Mouse (Mus musculus): Measurements from ENCODE around the gene Kif5a. TPM values are rescaled to one million over a fixed set of nuclear protein-coding genes. Genes with fewer than 3 reads are reported as not detected.

Kif5a gene
- total RNA-seq, 1 experiment = 6.2 TPM

DNA sequence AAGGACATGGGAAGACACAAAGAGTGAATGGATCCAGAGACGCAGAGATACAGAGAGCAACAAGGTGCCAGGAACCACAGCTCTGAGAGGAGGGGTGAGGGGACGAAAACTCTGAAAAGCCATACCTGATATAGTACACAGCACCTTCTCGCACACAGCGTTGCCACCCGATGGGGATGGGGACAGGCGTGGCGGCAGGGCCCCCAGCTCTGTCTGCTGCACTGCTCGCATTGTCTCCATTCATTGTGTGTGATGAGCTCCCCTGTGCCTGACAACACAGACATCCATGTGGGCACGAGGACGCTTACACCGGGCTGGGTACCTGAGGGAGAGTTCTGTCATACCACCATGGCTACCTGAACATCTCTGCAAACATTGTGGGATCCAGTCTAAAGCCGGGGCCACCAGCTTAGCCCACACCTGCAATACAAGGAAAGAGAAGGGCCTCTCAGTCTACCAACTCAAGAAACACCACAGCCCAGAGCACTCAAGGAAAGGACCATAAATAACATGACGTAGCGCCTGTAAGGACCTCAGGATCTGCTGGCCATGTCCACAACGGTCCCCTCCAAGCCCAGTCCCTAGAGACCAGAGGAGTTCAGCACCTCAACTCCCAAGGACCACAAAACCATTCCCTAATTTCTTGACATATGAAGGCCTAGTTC lies 24.3 kb upstream of the Kif5a start:
- H3K36me3 ChIP-seq (ENCODE audit: control insufficient read depth, insufficient read depth, low read length, poor library complexity, severe bottlenecking) = peaks cover 44% of the 10 kb centered on the region
- H3K4me1 ChIP-seq (ENCODE audit: control insufficient read depth in 2 of 2, insufficient read depth in 2 of 2, low read length in 2 of 2, poor library complexity in 1 of 2) = peaks cover 8 to 41% of the 10 kb centered on the region in 2 experiments
- H3K27ac ChIP-seq (ENCODE audit: insufficient read depth, low read depth, low read length, poor library complexity, severe bottlenecking) = peak overlapping the region; percentile 16; the same call in 1 of the 2 replicates

DNA sequence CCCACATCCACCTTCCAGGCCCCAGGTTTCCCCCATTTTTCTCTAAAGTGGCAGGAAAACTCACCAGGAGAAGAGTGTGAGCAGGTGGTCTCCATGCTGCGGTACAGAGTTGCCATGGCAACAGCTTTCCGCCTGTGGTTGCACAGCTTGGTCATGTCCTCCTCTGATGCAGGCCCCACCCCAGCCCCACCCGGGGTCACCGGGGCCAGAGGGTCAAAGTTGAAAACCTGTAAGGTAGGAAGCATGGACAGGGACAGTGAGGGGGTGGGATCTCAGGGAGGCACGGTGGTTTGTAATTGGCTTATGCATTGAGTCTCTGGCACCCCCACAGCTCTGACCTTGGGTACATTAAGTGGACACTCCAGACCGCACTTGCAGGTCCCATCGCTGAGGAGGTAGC lies 23.6 kb upstream of the Kif5a start:
- Histone ChIP-seq H3K36me3 (ENCODE audit: control insufficient read depth, insufficient read depth, low read length, poor library complexity, severe bottlenecking) (peaks cover 48% of the 10 kb centered on the region), H3K9ac (ENCODE audit: insufficient read depth, low read depth, low read length, poor library complexity, severe bottlenecking) (no peak overlapping the region), H3K4me3 (ENCODE audit: insufficient read depth in 1 of 2, low read depth in 1 of 2, low read length in 2 of 2, poor library complexity in 1 of 2, severe bottlenecking in 1 of 2) (no peak overlapping the region), H3K27ac (ENCODE audit: insufficient read depth, low read depth, low read length, poor library complexity, severe bottlenecking) (no peak overlapping the region), H3K4me1 (ENCODE audit: control insufficient read depth in 2 of 2, insufficient read depth in 2 of 2, low read length in 2 of 2, poor library complexity in 1 of 2) (peaks cover 8 to 43% of the 10 kb centered on the region in 2 experiments), H3K9me3 (ENCODE audit: control insufficient read depth, insufficient read depth, low read depth, low read length) (no peaks in the 10 kb centered on the region)
- no peak for DNase-seq (ENCODE audit: low read depth, low spot score)
- in situ Hi-C loops (cut with MboI; ENCODE audit: low sequenced_read_pairs in 2 of 2, unreplicated experiment in 2 of 2) = no loop called here
- no peak for TF ChIP-seq HCFC1 (IDR thresholded peaks at IDR 0.05; ENCODE audit: borderline replicate concordance, insufficient read depth, low read length)
- TF ChIP-seq ZNF384 (IDR thresholded peaks at IDR 0.05; ENCODE audit: low read depth, low read length) = no peak
- no peak for TF ChIP-seq ZC3H11A (IDR thresholded peaks at IDR 0.05; ENCODE audit: borderline replicate concordance, low read depth, low read length)
- no peak for TF ChIP-seq MAFK (IDR thresholded peaks at IDR 0.05; ENCODE audit: insufficient read depth, low read depth, low read length)
- no peak for TF ChIP-seq CHD2 (IDR thresholded peaks at IDR 0.05; ENCODE audit: low read depth, low read length)

More for the DNA sequence above, 24.3 kb upstream of the Kif5a start:
- DNase-seq (ENCODE audit: low read depth, low spot score) = no peak
- peak overlapping the region; percentile 89 to 94; a peak in 2 of 4 replicates for H3K4me3 ChIP-seq (ENCODE audit: insufficient read depth in 1 of 2, low read depth in 1 of 2, low read length in 2 of 2, poor library complexity in 1 of 2, severe bottlenecking in 1 of 2)
- in situ Hi-C loops (cut with MboI; ENCODE audit: low sequenced_read_pairs in 2 of 2, unreplicated experiment in 2 of 2) = no loop called here
- 0 out of 2 replicates have a peak overlapping the region, but pooled peaks have one; percentile 12 for H3K9ac ChIP-seq (ENCODE audit: insufficient read depth, low read depth, low read length, poor library complexity, severe bottlenecking)
- TF ChIP-seq CHD2 (IDR thresholded peaks at IDR 0.05; ENCODE audit: low read depth, low read length) (no peak), HCFC1 (IDR thresholded peaks at IDR 0.05; ENCODE audit: borderline replicate concordance, insufficient read depth, low read length) (no peak), ZNF384 (IDR thresholded peaks at IDR 0.05; ENCODE audit: low read depth, low read length) (no peak), MAFK (IDR thresholded peaks at IDR 0.05; ENCODE audit: insufficient read depth, low read depth, low read length) (no peak), ZC3H11A (IDR thresholded peaks at IDR 0.05; ENCODE audit: borderline replicate concordance, low read depth, low read length) (no peak)
- no peaks in the 10 kb centered on the region for H3K9me3 ChIP-seq (ENCODE audit: control insufficient read depth, insufficient read depth, low read depth, low read length)

DNA sequence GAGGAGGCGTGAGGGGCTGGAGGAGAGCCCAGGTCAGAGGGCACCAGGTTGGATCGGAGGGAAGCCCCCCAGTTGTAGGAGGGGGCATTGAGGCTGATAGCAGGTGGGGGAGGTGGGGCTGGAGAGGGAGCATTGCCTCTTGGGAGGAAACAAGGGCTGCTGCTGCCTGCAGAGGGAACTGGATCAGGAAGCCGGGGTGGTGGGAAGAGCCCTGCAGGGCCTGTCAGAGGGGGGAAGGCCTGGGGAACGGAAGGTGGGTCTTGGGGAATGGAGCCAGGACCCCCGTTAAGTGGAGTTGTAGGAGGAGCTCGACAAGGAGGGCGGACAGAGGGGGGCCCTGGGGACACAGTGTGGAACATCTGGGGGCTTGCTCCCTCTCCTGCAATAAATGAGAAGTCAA lies 23.0 kb upstream of the Kif5a start:
- no peak overlapping the region for H3K27ac ChIP-seq (ENCODE audit: insufficient read depth, low read depth, low read length, poor library complexity, severe bottlenecking)
- no peak overlapping the region for H3K9ac ChIP-seq (ENCODE audit: insufficient read depth, low read depth, low read length, poor library complexity, severe bottlenecking)
- no peak for DNase-seq (ENCODE audit: low read depth, low spot score)
- in situ Hi-C loops (cut with MboI; ENCODE audit: low sequenced_read_pairs in 2 of 2, unreplicated experiment in 2 of 2) = no loop called here
- H3K36me3 ChIP-seq (ENCODE audit: control insufficient read depth, insufficient read depth, low read length, poor library complexity, severe bottlenecking) = peaks cover 53% of the 10 kb centered on the region
- no peaks in the 10 kb centered on the region for H3K9me3 ChIP-seq (ENCODE audit: control insufficient read depth, insufficient read depth, low read depth, low read length)
- no peak for TF ChIP-seq CHD2 (IDR thresholded peaks at IDR 0.05; ENCODE audit: low read depth, low read length)
- no peak for TF ChIP-seq HCFC1 (IDR thresholded peaks at IDR 0.05; ENCODE audit: borderline replicate concordance, insufficient read depth, low read length)
- no peak for TF ChIP-seq ZC3H11A (IDR thresholded peaks at IDR 0.05; ENCODE audit: borderline replicate concordance, low read depth, low read length)
- no peak for TF ChIP-seq MAFK (IDR thresholded peaks at IDR 0.05; ENCODE audit: insufficient read depth, low read depth, low read length)
- no peak for TF ChIP-seq ZNF384 (IDR thresholded peaks at IDR 0.05; ENCODE audit: low read depth, low read length)
- H3K4me3 ChIP-seq (ENCODE audit: insufficient read depth in 1 of 2, low read depth in 1 of 2, low read length in 2 of 2, poor library complexity in 1 of 2, severe bottlenecking in 1 of 2) = no peak overlapping the region
- H3K4me1 ChIP-seq (ENCODE audit: control insufficient read depth in 2 of 2, insufficient read depth in 2 of 2, low read length in 2 of 2, poor library complexity in 1 of 2) = peaks cover 8 to 41% of the 10 kb centered on the region in 2 experiments

DNA sequence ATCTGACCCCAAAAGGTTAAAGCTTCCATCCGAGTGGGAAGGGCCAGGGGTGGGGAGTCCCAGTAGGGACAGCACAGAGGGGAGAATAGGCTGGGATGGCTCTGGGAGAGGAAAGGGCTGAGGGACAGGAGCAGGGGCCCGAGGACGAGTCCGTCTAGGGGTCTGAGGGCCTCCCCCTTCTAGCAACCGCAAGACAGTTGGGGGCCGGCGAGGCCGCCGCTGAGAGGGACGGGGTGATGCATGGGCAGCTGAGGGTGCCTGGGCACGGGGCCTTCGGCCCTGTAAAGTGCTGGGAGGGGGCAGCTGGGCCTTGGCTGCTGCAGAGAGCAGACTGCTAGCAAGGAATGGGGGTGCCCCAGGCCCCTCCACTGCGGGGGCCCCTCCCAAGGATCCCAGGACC lies 22.5 kb upstream of the Kif5a start:
- Histone ChIP-seq H3K9me3 (ENCODE audit: control insufficient read depth, insufficient read depth, low read depth, low read length) (no peaks in the 10 kb centered on the region), H3K9ac (ENCODE audit: insufficient read depth, low read depth, low read length, poor library complexity, severe bottlenecking) (no peak overlapping the region), H3K36me3 (ENCODE audit: control insufficient read depth, insufficient read depth, low read length, poor library complexity, severe bottlenecking) (peaks cover 55% of the 10 kb centered on the region), H3K27ac (ENCODE audit: insufficient read depth, low read depth, low read length, poor library complexity, severe bottlenecking) (no peak overlapping the region), H3K4me3 (ENCODE audit: insufficient read depth in 1 of 2, low read depth in 1 of 2, low read length in 2 of 2, poor library complexity in 1 of 2, severe bottlenecking in 1 of 2) (no peak overlapping the region), H3K4me1 (ENCODE audit: control insufficient read depth in 2 of 2, insufficient read depth in 2 of 2, low read length in 2 of 2, poor library complexity in 1 of 2) (peaks cover 8 to 41% of the 10 kb centered on the region in 2 experiments)
- DNase-seq (ENCODE audit: low read depth, low spot score) = no peak
- in situ Hi-C loops (cut with MboI; ENCODE audit: low sequenced_read_pairs in 2 of 2, unreplicated experiment in 2 of 2) = no loop called here
- TF ChIP-seq MAFK (IDR thresholded peaks at IDR 0.05; ENCODE audit: insufficient read depth, low read depth, low read length) = no peak
- no peak for TF ChIP-seq CHD2 (IDR thresholded peaks at IDR 0.05; ENCODE audit: low read depth, low read length)
- no peak for TF ChIP-seq HCFC1 (IDR thresholded peaks at IDR 0.05; ENCODE audit: borderline replicate concordance, insufficient read depth, low read length)
- no peak for TF ChIP-seq ZNF384 (IDR thresholded peaks at IDR 0.05; ENCODE audit: low read depth, low read length)
- TF ChIP-seq ZC3H11A (IDR thresholded peaks at IDR 0.05; ENCODE audit: borderline replicate concordance, low read depth, low read length) = no peak

Measured in ES-E14 (cell line).